Mouse (Mus musculus): ENCODE data around the gene Gadl1. TPM values are rescaled to one million over a fixed set of nuclear protein-coding genes. Genes with fewer than 3 reads are reported as not detected.

Gene Gadl1
- polyA plus RNA-seq, 1 experiment, result 0.04 TPM

DNA sequence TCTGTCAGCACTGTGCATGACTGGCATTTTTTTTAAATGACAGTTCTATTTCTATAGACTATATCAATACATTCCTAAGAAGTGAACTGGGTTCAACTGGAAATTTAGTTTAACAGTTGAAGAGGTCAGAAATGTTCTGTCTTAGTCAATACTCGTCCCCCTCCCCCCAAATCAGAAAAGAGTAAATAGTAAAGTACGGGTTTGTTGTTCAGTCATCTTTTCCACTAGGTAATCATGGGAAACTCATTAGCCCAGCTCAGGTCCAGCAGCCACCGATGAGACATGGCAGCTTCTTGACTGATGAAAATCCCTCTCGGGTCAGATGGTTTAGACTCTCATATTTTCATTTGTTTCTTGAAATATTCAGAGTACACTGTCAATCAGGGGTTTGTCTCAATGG, 166.9 kb downstream of the Gadl1 start:
- TF ChIP-seq CTCF (IDR thresholded peaks at IDR 0.05; ENCODE audit: borderline replicate concordance, extremely low read depth, insufficient read depth, insufficient read length) (no peak), POLR2A (IDR thresholded peaks at IDR 0.05; ENCODE audit: borderline replicate concordance, extremely low read depth, insufficient read depth, insufficient read length, poor library complexity, severe bottlenecking) (no peak)
- DNase-seq (ENCODE audit: low read depth), result no peak

GRCm38 (mm10) chr9:116076946-116077345, 167.7 kb downstream of the Gadl1 start:
- TF ChIP-seq CTCF (IDR thresholded peaks at IDR 0.05; ENCODE audit: borderline replicate concordance, extremely low read depth, insufficient read depth, insufficient read length) (no peak), POLR2A (IDR thresholded peaks at IDR 0.05; ENCODE audit: borderline replicate concordance, extremely low read depth, insufficient read depth, insufficient read length, poor library complexity, severe bottlenecking) (no peak)
- DNase-seq (ENCODE audit: low read depth), result peak; percentile 62

DNA sequence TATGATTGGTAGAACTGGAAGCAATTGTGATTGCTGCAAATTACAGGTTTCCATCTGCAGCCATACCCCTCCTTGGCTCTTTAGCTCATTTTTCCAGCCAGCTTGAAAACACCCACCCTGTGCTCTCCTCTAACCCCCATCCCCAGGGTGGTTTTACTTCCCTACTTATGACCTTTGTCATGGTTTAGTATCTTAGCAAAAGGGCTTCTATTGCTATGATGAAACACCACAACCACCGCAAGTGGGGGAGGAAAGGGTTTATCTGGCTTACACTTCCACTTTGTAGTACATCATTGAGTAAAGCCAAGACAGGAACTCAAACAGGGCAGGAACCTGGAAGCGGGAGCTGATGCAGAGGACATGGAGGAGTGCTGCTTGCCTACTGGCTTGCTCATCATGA, 168.2 kb downstream of the Gadl1 start:
- TF ChIP-seq CTCF (IDR thresholded peaks at IDR 0.05; ENCODE audit: borderline replicate concordance, extremely low read depth, insufficient read depth, insufficient read length) (no peak), POLR2A (IDR thresholded peaks at IDR 0.05; ENCODE audit: borderline replicate concordance, extremely low read depth, insufficient read depth, insufficient read length, poor library complexity, severe bottlenecking) (no peak)
- no peak for DNase-seq (ENCODE audit: low read depth)

GRCm38 (mm10) chr9:116081781-116082180, 172.5 kb downstream of the Gadl1 start:
- no peak for DNase-seq (ENCODE audit: low read depth)
- no peak for TF ChIP-seq POLR2A (IDR thresholded peaks at IDR 0.05; ENCODE audit: borderline replicate concordance, extremely low read depth, insufficient read depth, insufficient read length, poor library complexity, severe bottlenecking)
- TF ChIP-seq CTCF (IDR thresholded peaks at IDR 0.05; ENCODE audit: borderline replicate concordance, extremely low read depth, insufficient read depth, insufficient read length), result no peak

DNA sequence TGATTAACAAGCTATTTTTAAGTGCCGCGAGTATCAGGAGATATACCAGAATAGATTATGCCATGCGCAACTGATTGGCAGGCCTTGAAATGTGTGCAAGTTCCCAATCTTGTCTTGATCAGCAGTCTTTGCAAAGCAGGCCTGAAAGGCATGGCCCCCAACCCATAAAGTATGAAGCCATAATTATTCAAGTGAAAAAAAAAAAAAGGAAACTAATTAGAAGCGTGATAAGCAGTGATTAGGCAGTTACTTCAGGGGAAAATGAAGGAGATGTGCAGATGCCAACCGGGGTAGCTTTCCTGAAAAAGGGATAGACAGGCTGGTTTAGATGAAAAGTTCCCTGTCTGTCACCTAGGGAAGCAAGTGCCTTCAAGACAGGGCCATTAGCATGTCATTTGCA, 174.0 kb downstream of the Gadl1 start:
- peak; percentile 61 for DNase-seq (ENCODE audit: low read depth)
- TF ChIP-seq CTCF (IDR thresholded peaks at IDR 0.05; ENCODE audit: borderline replicate concordance, extremely low read depth, insufficient read depth, insufficient read length) (no peak), POLR2A (IDR thresholded peaks at IDR 0.05; ENCODE audit: borderline replicate concordance, extremely low read depth, insufficient read depth, insufficient read length, poor library complexity, severe bottlenecking) (no peak)

DNA sequence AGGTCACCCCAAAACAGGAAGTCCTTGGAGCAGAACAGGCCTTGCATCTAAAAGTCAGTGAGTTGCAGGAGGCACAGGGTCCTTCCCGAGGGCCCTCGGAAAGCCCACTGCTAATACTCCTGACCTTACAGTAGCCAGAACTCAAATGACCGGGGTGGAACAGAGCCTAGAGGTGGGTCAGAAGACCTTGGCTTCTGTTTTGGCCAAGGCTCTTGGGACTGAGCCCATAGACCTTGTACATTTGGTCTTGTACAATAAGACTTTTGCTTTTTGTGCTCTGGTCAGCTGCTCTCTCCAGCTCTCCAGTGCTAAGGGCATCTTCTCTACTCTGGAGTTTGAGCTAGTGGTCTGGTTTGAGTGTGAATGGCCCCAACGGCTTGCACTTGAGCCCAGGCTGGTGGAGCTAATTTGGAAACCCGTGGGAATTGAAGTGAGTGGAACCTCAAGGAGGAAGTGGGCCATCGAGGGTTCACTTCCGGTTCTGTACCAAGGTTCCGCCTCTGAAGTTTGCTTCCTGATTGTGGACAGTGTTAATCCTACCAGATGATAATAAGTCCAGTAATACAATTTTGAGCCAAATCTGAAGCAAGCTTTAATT, 174.6 kb downstream of the Gadl1 start:
- no peak for DNase-seq (ENCODE audit: low read depth)
- TF ChIP-seq CTCF (IDR thresholded peaks at IDR 0.05; ENCODE audit: borderline replicate concordance, extremely low read depth, insufficient read depth, insufficient read length) (no peak), POLR2A (IDR thresholded peaks at IDR 0.05; ENCODE audit: borderline replicate concordance, extremely low read depth, insufficient read depth, insufficient read length, poor library complexity, severe bottlenecking) (no peak)

DNA sequence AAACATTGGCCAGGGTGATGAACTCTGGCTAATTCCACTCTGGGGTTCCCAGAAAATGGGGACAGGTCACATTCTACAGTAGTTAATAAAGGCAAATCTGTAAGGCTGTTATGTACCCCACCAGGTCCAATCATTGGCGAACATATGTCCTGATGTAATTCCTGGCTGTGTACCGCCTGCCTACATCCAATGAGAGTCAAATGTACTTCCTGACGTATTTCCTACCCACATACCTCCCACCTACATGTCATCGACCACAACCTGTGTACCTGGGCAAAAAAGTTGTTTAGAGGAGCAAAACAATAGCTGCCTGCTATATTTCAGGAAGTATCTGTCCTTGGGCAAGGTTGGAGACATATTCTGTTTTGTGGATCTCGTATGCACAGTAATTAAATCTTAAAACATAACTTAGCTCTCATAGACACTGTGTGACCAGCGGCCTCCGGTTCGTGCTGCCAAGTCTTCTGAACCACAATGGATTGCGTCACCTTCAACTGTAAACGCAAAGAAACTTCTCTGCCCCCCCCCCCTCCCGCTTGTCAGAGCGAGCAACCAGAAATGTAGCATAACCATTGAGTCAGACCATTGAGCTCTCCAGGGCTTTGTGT, 175.2 kb downstream of the Gadl1 start:
- TF ChIP-seq POLR2A (IDR thresholded peaks at IDR 0.05; ENCODE audit: borderline replicate concordance, extremely low read depth, insufficient read depth, insufficient read length, poor library complexity, severe bottlenecking) (no peak), CTCF (IDR thresholded peaks at IDR 0.05; ENCODE audit: borderline replicate concordance, extremely low read depth, insufficient read depth, insufficient read length) (no peak)
- DNase-seq (ENCODE audit: low read depth), result no peak

DNA sequence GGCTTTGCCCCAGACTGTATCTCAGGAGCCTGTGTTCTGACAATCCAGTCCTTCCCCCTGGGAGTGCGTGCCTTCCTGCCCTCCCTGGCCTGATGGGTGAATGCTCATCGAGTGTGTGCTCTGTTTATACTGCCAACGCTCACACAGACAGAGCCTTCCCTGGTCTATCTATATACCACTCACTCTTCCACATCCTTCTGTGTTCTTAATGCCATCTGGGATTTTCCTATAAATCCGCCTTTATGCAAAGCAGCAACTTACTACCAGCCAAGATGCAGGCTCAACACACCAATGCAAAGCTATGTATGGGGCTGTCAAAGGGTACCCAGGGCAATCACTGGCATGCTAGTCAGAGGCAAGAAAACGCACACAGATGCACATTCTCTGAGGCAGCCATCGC, 176.7 kb downstream of the Gadl1 start:
- no peak for TF ChIP-seq CTCF (IDR thresholded peaks at IDR 0.05; ENCODE audit: borderline replicate concordance, extremely low read depth, insufficient read depth, insufficient read length)
- TF ChIP-seq POLR2A (IDR thresholded peaks at IDR 0.05; ENCODE audit: borderline replicate concordance, extremely low read depth, insufficient read depth, insufficient read length, poor library complexity, severe bottlenecking), result no peak
- DNase-seq (ENCODE audit: low read depth), result no peak

DNA sequence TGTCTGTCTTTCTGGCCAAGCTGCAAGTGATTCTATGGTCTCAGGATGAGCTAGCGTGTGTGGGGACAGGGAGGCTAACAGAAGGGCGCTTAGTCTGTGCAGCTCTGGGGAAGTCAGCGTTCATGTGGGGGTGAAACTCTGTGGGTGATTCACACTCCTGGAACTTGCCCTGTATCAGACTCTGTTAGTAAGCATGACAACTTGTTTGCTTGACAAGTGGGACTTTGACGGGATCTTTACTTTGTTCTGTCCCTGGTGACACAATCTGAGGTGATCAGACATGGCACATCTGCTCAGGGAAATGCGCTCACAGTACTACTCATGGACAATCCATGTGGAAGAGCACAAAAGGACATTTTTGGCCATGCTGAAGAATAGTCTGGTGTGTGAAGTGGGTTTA, 178.0 kb downstream of the Gadl1 start:
- DNase-seq (ENCODE audit: low read depth), result no peak
- TF ChIP-seq CTCF (IDR thresholded peaks at IDR 0.05; ENCODE audit: borderline replicate concordance, extremely low read depth, insufficient read depth, insufficient read length) (no peak), POLR2A (IDR thresholded peaks at IDR 0.05; ENCODE audit: borderline replicate concordance, extremely low read depth, insufficient read depth, insufficient read length, poor library complexity, severe bottlenecking) (no peak)

GRCm38 (mm10) chr9:116087880-116088279, 178.6 kb downstream of the Gadl1 start:
- TF ChIP-seq POLR2A (IDR thresholded peaks at IDR 0.05; ENCODE audit: borderline replicate concordance, extremely low read depth, insufficient read depth, insufficient read length, poor library complexity, severe bottlenecking) (no peak), CTCF (IDR thresholded peaks at IDR 0.05; ENCODE audit: borderline replicate concordance, extremely low read depth, insufficient read depth, insufficient read length) (peak; percentile 78; the same call in 1 of the 2 replicates)
- DNase-seq (ENCODE audit: low read depth), result peak; percentile 73

GRCm38 (mm10) chr9:116088912-116089311, 179.7 kb downstream of the Gadl1 start:
- TF ChIP-seq CTCF (IDR thresholded peaks at IDR 0.05; ENCODE audit: borderline replicate concordance, extremely low read depth, insufficient read depth, insufficient read length) (peak; percentile 36; the same call in 1 of the 2 replicates), POLR2A (IDR thresholded peaks at IDR 0.05; ENCODE audit: borderline replicate concordance, extremely low read depth, insufficient read depth, insufficient read length, poor library complexity, severe bottlenecking) (no peak)
- DNase-seq (ENCODE audit: low read depth), result no peak

- DNase-seq (ENCODE audit: low read depth), result no peak
- TF ChIP-seq CTCF (IDR thresholded peaks at IDR 0.05; ENCODE audit: borderline replicate concordance, extremely low read depth, insufficient read depth, insufficient read length), result no peak
- TF ChIP-seq POLR2A (IDR thresholded peaks at IDR 0.05; ENCODE audit: borderline replicate concordance, extremely low read depth, insufficient read depth, insufficient read length, poor library complexity, severe bottlenecking), result no peak
These were observed 181.0 kb downstream of the Gadl1 start for GRCm38 (mm10) chr9:116090296-116090695.

All from brain, embryonic 14.5 days (tissue).